Mouse (Mus musculus): Measurements from ENCODE around the gene Abcf2.

GRCm38 (mm10) chr5:24556709-24557108, 20.6 kb downstream of the Abcf2 start, which contains the start of gene 4931409K22Rik:
- no peak for TF ChIP-seq CTCF (IDR thresholded peaks at IDR 0.05; ENCODE audit: borderline replicate concordance, insufficient read depth, low read depth, low read length)
- no peak for TF ChIP-seq POLR2A (IDR thresholded peaks at IDR 0.05; ENCODE audit: borderline replicate concordance, insufficient read depth, low read length)

Measured in cerebellum, adult 2 months (tissue).